Mouse (Mus musculus) adrenal gland, adult 8-10 months (tissue): ENCODE measurements around the gene Acly. TPM values are rescaled to one million over a fixed set of nuclear protein-coding genes. Genes with fewer than 3 reads are reported as not detected.
A peak's percentile ranks its signal among the peaks of the same experiment; 100 is the strongest.

Experiments
- DNase-seq: peaks from one replicate; pipeline ENCODE4 v3.0.0; 2022
- microRNA-seq, 2 experiments: library from miRNA; unstranded; fragments of <30 nt; microRNA quantifications; one replicate each; pipeline ENCODE4 v1.2.0; 2022
- total RNA-seq, 4 experiments: library from RNA; stranded (reverse); gene quantifications; 2 replicates each; pipeline ENCODE4 v1.2.4; 2022

The Acly gene
- total RNA-seq, 4 experiments from 2014 or later: 1,202 to 1,723 (median 1,362) TPM

DNA sequence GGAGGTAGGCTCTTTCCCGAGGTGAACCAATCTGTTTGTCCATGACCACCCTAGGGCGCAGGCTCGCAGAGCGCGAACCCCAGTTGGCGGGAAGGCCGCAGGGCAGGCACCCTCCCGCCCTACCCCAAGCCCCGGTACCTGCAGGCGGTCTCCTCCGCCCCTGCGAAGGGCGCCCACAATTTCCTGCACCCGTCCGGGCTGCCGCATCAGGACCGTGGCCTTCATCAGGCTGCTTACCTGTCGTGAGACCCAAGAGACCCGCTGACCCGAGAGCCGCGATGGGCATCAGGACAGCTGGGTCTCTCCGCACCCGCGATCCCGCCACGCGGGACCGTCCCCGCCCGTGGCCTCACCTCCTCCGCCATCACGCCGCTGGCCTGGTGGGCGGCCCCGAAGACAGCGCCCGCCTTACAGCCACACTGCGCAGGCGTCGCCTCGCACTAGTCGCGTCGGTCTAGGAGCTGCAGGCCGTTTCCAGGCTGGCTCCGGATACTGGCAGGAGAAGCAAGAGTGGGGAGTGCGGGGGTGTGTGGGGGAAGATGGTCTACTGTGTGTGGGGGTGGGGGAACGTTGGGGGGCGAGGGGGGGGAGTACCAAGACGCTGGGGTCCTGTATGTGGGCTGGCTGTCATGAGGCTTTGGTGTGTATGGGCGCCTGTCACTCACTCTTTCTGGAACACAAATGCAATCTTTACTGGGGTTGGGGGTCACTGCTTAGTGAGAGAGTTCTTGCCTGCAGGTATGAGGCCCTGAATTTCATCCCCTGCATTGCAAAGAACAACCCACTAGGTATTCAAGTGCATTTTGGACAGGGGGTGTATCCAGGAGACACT lies 86.9 kb downstream of the Acly start:
- DNase-seq: peak; percentile 81

DNA sequence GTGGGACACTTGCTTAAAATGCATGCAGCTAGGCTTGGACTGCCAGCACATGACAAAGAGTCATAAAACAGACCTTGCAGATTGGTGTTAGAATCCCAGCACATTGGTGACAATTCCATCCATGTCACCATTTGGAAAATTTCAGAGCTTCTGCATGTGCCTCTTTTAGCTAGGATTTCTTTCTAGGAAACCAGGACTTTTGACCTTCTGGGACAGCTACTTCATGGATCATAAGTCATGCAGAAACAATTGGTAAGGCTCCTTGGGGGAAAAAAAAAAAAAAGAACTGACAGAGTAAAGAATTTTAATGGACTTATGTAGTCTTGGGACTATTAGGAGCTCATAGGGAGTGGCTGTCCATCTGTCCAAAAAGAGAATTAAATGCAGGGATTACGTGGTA lies 89.9 kb downstream of the Acly start:
- no peak for DNase-seq

- no peak for DNase-seq
Measured at GRCm38 (mm10) chr11:100435678-100436246, 92.0 kb downstream of the Acly start.

DNA sequence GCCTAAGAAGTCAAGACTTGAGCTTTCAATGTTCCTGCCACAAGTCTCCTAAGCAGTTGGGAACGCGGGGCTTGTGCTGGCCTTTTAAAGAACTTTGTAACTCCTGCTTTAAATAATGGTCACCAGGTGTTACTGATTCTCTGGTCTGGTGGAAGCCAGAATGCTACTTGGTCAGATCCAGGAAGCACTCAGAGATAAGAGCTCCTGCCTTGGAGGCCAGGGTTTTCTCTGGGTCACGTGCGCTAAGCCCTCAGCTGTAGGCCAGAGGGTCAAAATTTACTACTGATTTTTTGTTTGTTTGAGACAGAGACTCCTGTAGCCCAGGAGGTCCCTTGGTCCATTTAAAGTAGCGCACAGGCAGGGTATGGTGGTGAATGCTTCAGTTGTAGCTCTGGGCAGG lies 95.8 kb downstream of the Acly start:
- DNase-seq: no peak

DNA sequence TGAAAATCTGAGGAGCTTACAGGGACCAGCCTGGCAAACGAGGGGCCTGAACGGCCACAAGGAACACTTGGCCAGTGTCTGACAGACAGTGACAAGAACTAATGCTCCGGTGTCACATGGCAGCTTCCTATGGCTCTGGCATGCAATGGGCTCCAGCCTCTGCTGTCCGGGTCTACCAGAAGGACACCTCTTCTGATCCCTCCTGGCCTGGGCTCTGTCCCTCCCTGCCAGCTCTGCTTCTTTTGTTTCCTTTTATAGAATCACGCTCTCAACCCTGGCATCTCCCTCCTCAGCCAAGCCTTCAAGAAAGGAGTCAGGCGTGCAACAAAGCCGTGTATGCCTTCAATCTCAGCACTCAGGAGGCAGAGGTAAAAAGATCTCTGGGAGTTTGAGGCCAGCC lies 97.7 kb downstream of the Acly start:
- DNase-seq: no peak

DNA sequence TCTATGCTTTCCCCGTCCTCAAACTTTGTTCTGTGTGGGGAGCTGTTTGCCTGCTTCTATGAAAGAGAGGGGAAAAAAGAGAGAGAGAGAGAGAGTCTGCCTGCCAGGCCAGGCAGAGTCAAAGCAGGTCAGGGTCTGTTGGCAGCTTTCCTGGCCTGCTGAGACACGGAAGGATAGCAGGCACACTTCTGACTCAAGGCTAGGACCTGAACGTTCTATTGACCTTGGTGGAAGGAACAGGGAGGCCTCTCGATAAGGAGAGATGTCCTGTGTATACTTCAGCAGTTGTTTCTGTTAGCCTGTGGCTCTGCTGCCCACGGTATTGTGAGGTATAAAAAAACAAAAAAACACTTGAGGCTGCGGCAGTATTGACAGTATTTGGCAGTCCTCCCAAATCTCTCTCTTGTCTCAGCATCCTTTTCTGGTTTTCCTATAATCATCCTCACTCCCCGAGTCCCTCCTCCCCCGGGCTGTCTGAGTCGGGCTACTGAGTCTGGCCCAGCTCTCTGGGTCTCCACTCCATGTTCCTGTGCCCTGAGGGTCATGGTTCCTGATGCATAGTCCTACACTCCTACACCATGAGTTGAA lies 99.1 kb downstream of the Acly start:
- DNase-seq: peak; percentile 90

GRCm38 (mm10) chr11:100426820-100427219 lies 101.0 kb downstream of the Acly start:
- DNase-seq: no peak

Small RNA genes lying within 50 kb of the gene (microRNA-seq; reads per million reads assigned to microRNA genes)
- gene Gm27374 (0 reads per million in 2 experiments), gene Mir7116 (0.50 to 0.70 reads per million in 2 experiments)

Other genes with a start within 250 kb of the Acly start
- gene Eif1, start 208.1 kb downstream of the Acly start, total RNA-seq: 1,000 to 10,000 TPM in 3 of 4 experiments, 100 to 1,000 TPM in 1; 987 to 1,365 (median 1,077) TPM
- not detected for gene Gast, start 193.6 kb downstream of the Acly start, total RNA-seq
- 100 to 1,000 TPM in 2 of 4 experiments, 10 to 100 TPM in 2; 50.2 to 117 (median 83.7) TPM for gene Hap1, start 171.9 kb downstream of the Acly start, total RNA-seq
- gene Jup, start 130.2 kb downstream of the Acly start, total RNA-seq: 100 to 1,000 TPM in 1 of 4 experiments, 10 to 100 TPM in 3; 57.5 to 101 (median 82.0) TPM
- gene P3h4, start 113.2 kb downstream of the Acly start, total RNA-seq: 10 to 100 TPM; 28.4 to 63.1 (median 42.6) TPM
- gene Fkbp10, start 112.3 kb downstream of the Acly start, total RNA-seq: 10 to 100 TPM; 15.4 to 57.8 (median 31.3) TPM
- 10 to 100 TPM; 49.7 to 76.8 (median 68.5) TPM for gene Nt5c3b, start 86.2 kb downstream of the Acly start, total RNA-seq
- gene Klhl10, start 86.1 kb downstream of the Acly start, total RNA-seq: 1 to 10 TPM in 3 of 4 experiments, under 1 TPM in 1; 0.99 to 2.3 (median 1.5) TPM
- gene Klhl11, start 55.3 kb downstream of the Acly start, total RNA-seq: 10 to 100 TPM; 62.9 to 96.4 (median 75.3) TPM
- gene Ttc25, start 17.6 kb upstream of the Acly start, total RNA-seq: 1 to 10 TPM; 4.4 to 6.4 (median 5.4) TPM
- 10 to 100 TPM; 47.5 to 85.0 (median 71.9) TPM for gene Cnp, start 46.9 kb upstream of the Acly start, total RNA-seq
- 10 to 100 TPM; 34.3 to 37.3 (median 36.7) TPM for gene Nkiras2, start 91.2 kb upstream of the Acly start, total RNA-seq
- gene Dnajc7, start 92.2 kb upstream of the Acly start, total RNA-seq: 100 to 1,000 TPM; 204 to 279 (median 249) TPM
- gene Zfp385c, start 164.5 kb upstream of the Acly start, total RNA-seq: 1 to 10 TPM in 1 of 4 experiments, under 1 TPM in 3; 0.29 to 3.4 (median 0.66) TPM
- gene Dhx58, start 176.3 kb upstream of the Acly start, total RNA-seq: 100 to 1,000 TPM in 1 of 4 experiments, 10 to 100 TPM in 3; 56.4 to 143 (median 79.7) TPM
- 10 to 100 TPM; 43.3 to 57.7 (median 52.2) TPM for gene Kat2a, start 184.5 kb upstream of the Acly start, total RNA-seq
- gene Hspb9, start 185.8 kb upstream of the Acly start, total RNA-seq: under 1 TPM in 1 of 4 experiments, not detected in 3; 0.59 TPM
- 100 to 1,000 TPM; 183 to 210 (median 190) TPM for gene Rab5c, start 210.2 kb upstream of the Acly start, total RNA-seq
- gene Kcnh4, start 231.9 kb upstream of the Acly start, total RNA-seq: under 1 TPM; 0.15 to 0.31 (median 0.23) TPM
- gene Hcrt, start 234.9 kb upstream of the Acly start, total RNA-seq: not detected
- 10 to 100 TPM; 23.1 to 26.4 (median 24.7) TPM for gene Ghdc, start 243.0 kb upstream of the Acly start, total RNA-seq